In the genomic region with DNA sequence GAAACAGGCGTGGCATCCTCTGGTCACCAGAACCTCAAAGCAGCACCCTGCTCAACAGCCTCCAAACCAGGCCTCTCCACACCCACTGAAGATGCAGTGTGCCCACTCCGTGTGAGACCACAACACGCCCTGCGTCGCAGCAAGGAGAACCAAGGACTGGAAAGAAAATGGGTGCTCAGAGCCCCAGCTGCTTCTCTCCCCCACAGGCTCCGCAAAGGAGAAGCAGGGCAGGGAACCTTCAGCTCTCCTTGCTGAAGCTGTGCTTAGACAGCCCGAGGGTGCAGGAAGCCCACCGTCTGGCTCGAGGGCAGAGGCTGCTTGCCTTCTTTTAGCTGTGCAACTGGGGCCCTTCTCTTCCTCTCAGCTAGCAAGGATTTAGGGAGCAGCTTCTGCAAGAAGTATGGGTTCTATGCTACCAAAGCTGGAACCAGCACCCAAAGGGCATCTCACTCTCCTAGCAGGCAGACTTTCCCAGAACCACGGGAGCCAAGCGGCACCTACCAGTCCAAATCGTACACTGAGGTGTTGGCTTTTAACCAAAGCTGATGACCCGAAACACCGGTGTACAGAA, we compare ENCODE assay signal across 8 mouse cellular contexts. TPM values are rescaled to one million over a fixed set of nuclear protein-coding genes. Genes with fewer than 3 reads are reported as not detected.
A peak's percentile ranks its signal among the peaks of the same experiment; 100 is the strongest.
DNase-seq lines count a peak whose midpoint lies in the region; ATAC-seq and TF ChIP-seq lines count a peak whose summit lies in the region.

No protein-coding gene starts in this region.

- WGBS in cerebellum, adult 2 months, result 2% methylated on average over 14 of the region's 14 CpGs
- WGBS in hindbrain, embryonic 11.5 days, result 16% methylated on average over 14 of the region's 14 CpGs

- H3K36me3 ChIP-seq in C2C12 (ENCODE audit: control insufficient read depth, insufficient read depth), result no peaks in the 10 kb centered on the region
- H3K36me3 ChIP-seq in hindbrain, embryonic 11.5 days (ENCODE audit: control insufficient read depth, insufficient read depth, low read length), result peaks cover 5% of the 10 kb centered on the region
- H3K36me3 ChIP-seq in megakaryocyte, embryonic 14.5 days (replicated peaks; ENCODE audit: low read length), result peaks cover 38% of the 10 kb centered on the region

- H3K27me3 ChIP-seq in C2C12 (ENCODE audit: control insufficient read depth, insufficient read depth, insufficient read length), result no peaks in the 10 kb centered on the region
- H3K27me3 ChIP-seq in cerebellum, adult 2 months (ENCODE audit: control insufficient read depth, insufficient read depth, low read length), result no peaks in the 10 kb centered on the region
- H3K27me3 ChIP-seq in hindbrain, embryonic 11.5 days (ENCODE audit: control insufficient read depth, insufficient read depth, low read length), result no peaks in the 10 kb centered on the region
- H3K27me3 ChIP-seq in megakaryocyte, embryonic 14.5 days (replicated peaks), result no peaks in the 10 kb centered on the region

- H3K4me1 ChIP-seq in cerebellum, adult 2 months (ENCODE audit: control insufficient read depth, insufficient read depth, low read length), result peaks cover 24% of the 10 kb centered on the region
- peaks cover 17% of the 10 kb centered on the region for H3K4me1 ChIP-seq in hindbrain, embryonic 11.5 days (replicated peaks; ENCODE audit: control insufficient read depth, insufficient read depth, low read length)
- peaks cover 91% of the 10 kb centered on the region for H3K4me1 ChIP-seq in megakaryocyte, embryonic 14.5 days

- no peaks in the 10 kb centered on the region for H3K79me3 ChIP-seq in C2C12 (ENCODE audit: low read depth)

- TF ChIP-seq CTCF in C2C12 (IDR thresholded peaks at IDR 0.05; ENCODE audit: control insufficient read depth, insufficient read depth, insufficient read length), result no peak
- TF ChIP-seq CTCF in cerebellum, adult 2 months (IDR thresholded peaks at IDR 0.05; ENCODE audit: borderline replicate concordance, insufficient read depth, low read depth, low read length), result no peak

- H3K79me2 ChIP-seq in C2C12 (ENCODE audit: control insufficient read depth, insufficient read depth), result peaks cover 48% of the 10 kb centered on the region

- DNase-seq in kidney, adult 18-20 months, result peak; percentile 19
- DNase-seq in kidney, postnatal 14 days, result no peak
- peak; percentile 74 to 76 for DNase-seq in cerebellum, adult 2 months
- DNase-seq in hindbrain, embryonic 11.5 days (ENCODE audit: low spot score), result peak; percentile 53
- no peak for DNase-seq in spleen, adult 18-20 months

- H3ac ChIP-seq in C2C12 (ENCODE audit: control insufficient read depth, insufficient read length, low read depth), result peak overlapping the region; percentile 58

- no peaks in the 10 kb centered on the region for H3K9me3 ChIP-seq in hindbrain, embryonic 11.5 days (ENCODE audit: control insufficient read depth, low read length)
- no peaks in the 10 kb centered on the region for H3K9me3 ChIP-seq in megakaryocyte, embryonic 14.5 days

- ATAC-seq in hindbrain, embryonic 11.5 days (ENCODE audit: low FRiP score), result peak; percentile 13; the same call in 1 of the 2 replicates
- no peak for ATAC-seq in megakaryocyte-erythroid progenitor cell, adult 5-6 weeks (replicated peaks; ENCODE audit: low FRiP score, low TSS enrichment, poor library complexity, severe bottlenecking)

- peak overlapping the region; percentile 56 for H3K4me2 ChIP-seq in hindbrain, embryonic 11.5 days (replicated peaks; ENCODE audit: low read depth, low read length)

- peak overlapping the region; percentile 88 for H3K27ac ChIP-seq in cerebellum, adult 2 months (ENCODE audit: insufficient read depth, low read length)
- peak overlapping the region; percentile 88 for H3K27ac ChIP-seq in hindbrain, embryonic 11.5 days (ENCODE audit: low read depth, low read length)

- TF ChIP-seq POLR2A in cerebellum, adult 2 months (IDR thresholded peaks at IDR 0.05; ENCODE audit: borderline replicate concordance, insufficient read depth, low read length), result no peak; the same call in 1 of the 2 replicates

- H3K4me3 ChIP-seq in C2C12 (ENCODE audit: insufficient read depth, poor library complexity, severe bottlenecking), result peak overlapping the region; percentile 21
- peak overlapping the region; percentile 70 for H3K4me3 ChIP-seq in cerebellum, adult 2 months (replicated peaks; ENCODE audit: insufficient read depth, low read depth, low read length)
- H3K4me3 ChIP-seq in hindbrain, embryonic 11.5 days (ENCODE audit: low read depth, low read length), result peak overlapping the region; percentile 83
- H3K4me3 ChIP-seq in megakaryocyte, embryonic 14.5 days (replicated peaks), result peak overlapping the region; percentile 98

- peak overlapping the region; percentile 90 for H3K9ac ChIP-seq in hindbrain, embryonic 11.5 days (ENCODE audit: low read depth, low read length)

TF ChIP-seq in C2C12, 6 proteins besides CTCF, POLR2A, EP300 and RAD21:
- TF ChIP-seq FOSL1 (IDR thresholded peaks at IDR 0.05; ENCODE audit: insufficient read depth, low read length, poor library complexity, severe bottlenecking) (no peak), USF1 (IDR thresholded peaks at IDR 0.05; ENCODE audit: low read depth) (no peak), MYOD1 (IDR thresholded peaks at IDR 0.05; ENCODE audit: control insufficient read depth, insufficient read length, low read depth) (no peak), MAX (IDR thresholded peaks at IDR 0.05) (no peak), MYOG (IDR thresholded peaks at IDR 0.05; ENCODE audit: control insufficient read depth, extremely low read depth, insufficient read length) (no peak), CEBPB (IDR thresholded peaks at IDR 0.05; ENCODE audit: low read depth) (no peak)

RNA-seq across cellular contexts. Expression of gene Srgap3, which starts 1.8 kb away (rescaled TPM):
- 4.6 TPM for polyA plus RNA-seq in C2C12 (2012; fragmentation: generic; extraction: Trizol)
- polyA plus RNA-seq in cerebellum, adult 2 months (2012; rRNA removed), result 99.2 and 101 TPM in 2 replicates
- 49.8 and 89.6 TPM in 2 replicates for polyA plus RNA-seq in hindbrain, embryonic 11.5 days (2014; fragmentation: Nextera tagmentation; extraction: Ambion mirVana)
- 8.3 and 10.8 TPM in 2 replicates for polyA plus RNA-seq in megakaryocyte, embryonic 14.5 days (2012; ENCODE audit: insufficient read depth, low replicate concordance)
- total RNA-seq in megakaryocyte-erythroid progenitor cell, adult 5-6 weeks (2014; fragmentation: Nextera tagmentation), result 2.3 and 2.8 TPM in 2 replicates
- 0.75 and 2.4 TPM in 2 replicates for total RNA-seq in megakaryocyte-erythroid progenitor cell, adult 5-6 weeks (2017)

Comparison
In these comparisons a context has a peak if more than half of its experiments do, and no peak if none do; other contexts are left out.
1. DNase-seq: peak in kidney, adult 18-20 months (single experiment), cerebellum, adult 2 months (2 of 2) and hindbrain, embryonic 11.5 days (single experiment); none in kidney, postnatal 14 days (single experiment) and spleen, adult 18-20 months (0 of 2).
2. H3K4me3 ChIP-seq: peak in every context shown above with its lines; median percentile 98 in megakaryocyte, embryonic 14.5 days; 83 in hindbrain, embryonic 11.5 days; 70 in cerebellum, adult 2 months; 21 in C2C12.